28 mouse cellular contexts compared by ENCODE assay signal in the genomic region with DNA sequence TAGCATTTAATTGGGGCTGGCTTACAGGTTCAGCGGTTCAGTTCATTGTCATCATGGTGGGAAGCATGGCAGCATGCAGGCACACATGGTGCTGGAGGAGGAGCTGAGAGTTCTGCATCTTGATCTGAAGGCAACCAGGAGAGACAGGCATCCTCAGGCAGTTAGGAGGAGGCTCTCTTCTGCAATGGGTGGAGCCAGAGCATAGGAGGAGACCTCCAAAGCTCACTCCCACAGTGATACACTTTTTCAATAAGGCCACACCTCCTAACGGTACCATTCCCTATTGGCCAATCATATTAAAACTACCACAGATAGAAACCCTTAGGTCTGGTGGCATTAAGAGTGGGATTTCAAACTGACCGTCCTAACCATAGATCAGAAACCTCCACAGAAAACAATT. TPM values are rescaled to one million over a fixed set of nuclear protein-coding genes. Genes with fewer than 3 reads are reported as not detected.
"Had no signal": no experiment of that assay in that cellular context is flagged by ENCODE, and none has a peak within 500 bp of the region (broad histone marks: within the 10 kb centered on the region; RNA-seq: fewer than 3 reads in every experiment).

No protein-coding gene starts in this region.

- H3K4me1 ChIP-seq: heart, embryonic 10.5 days; heart, embryonic 12.5 days; hindbrain, embryonic 10.5 days; hindbrain, embryonic 12.5 days; intestine, embryonic 15.5 days; limb, embryonic 10.5 days; limb, embryonic 12.5 days had no signal

- H3K9me3 ChIP-seq: heart, embryonic 10.5 days; heart, embryonic 12.5 days; hindbrain, embryonic 10.5 days; hindbrain, embryonic 12.5 days; intestine, embryonic 15.5 days; limb, embryonic 10.5 days; limb, embryonic 12.5 days had no signal

- H3K27me3 ChIP-seq: heart, embryonic 12.5 days; hindbrain, embryonic 12.5 days; intestine, embryonic 15.5 days; limb, embryonic 12.5 days had no signal

- H3K4me2 ChIP-seq: heart, embryonic 12.5 days; hindbrain, embryonic 12.5 days; hindbrain, embryonic 14.5 days; intestine, embryonic 15.5 days; limb, embryonic 12.5 days had no signal

- H3K4me3 ChIP-seq: gastrocnemius, adult 2 months; heart, embryonic 10.5 days; heart, embryonic 12.5 days; hindbrain, embryonic 10.5 days; hindbrain, embryonic 12.5 days; intestine, embryonic 15.5 days; layer of hippocampus, adult 2 months; left cerebral cortex, adult 2 months; limb, embryonic 10.5 days; limb, embryonic 12.5 days had no signal

- DNase-seq: gastrocnemius, adult 2 months; gastrocnemius, postnatal 10 days; gastrocnemius, postnatal 25 days; heart, adult 18-20 months; heart, postnatal 10 days; heart, postnatal 4 days; kidney, adult 18-20 months; kidney, adult 8-10 months; kidney, postnatal 10 days; kidney, postnatal 25 days; kidney, postnatal 4 days had no signal

- ATAC-seq: forebrain, embryonic 16.5 days; hindbrain, embryonic 16.5 days; inflammation-experienced regulatory T-cells, adult 6 months; intestine, embryonic 15.5 days; intestine, postnatal 0 days had no signal

- H3K36me3 ChIP-seq: heart, embryonic 10.5 days; hindbrain, embryonic 10.5 days; hindbrain, embryonic 12.5 days; intestine, embryonic 15.5 days; limb, embryonic 10.5 days; limb, embryonic 12.5 days had no signal

- H3K27ac ChIP-seq: gastrocnemius, adult 2 months; heart, embryonic 10.5 days; hindbrain, embryonic 10.5 days; hindbrain, embryonic 12.5 days; hindbrain, embryonic 14.5 days; intestine, embryonic 15.5 days; layer of hippocampus, adult 2 months; left cerebral cortex, adult 2 months; limb, embryonic 10.5 days; limb, embryonic 12.5 days had no signal

- H3K9ac ChIP-seq: heart, embryonic 12.5 days; hindbrain, embryonic 12.5 days; hindbrain, embryonic 14.5 days; intestine, embryonic 15.5 days; limb, embryonic 12.5 days had no signal

RNA-seq across cellular contexts. Expression of a gene that starts 29.1 kb away (rescaled TPM):
- polyA plus RNA-seq: heart, embryonic 14.5 days; inflammation-experienced regulatory T-cells, adult 6 months; kidney, embryonic 14.5 days; kidney, embryonic 16.5 days had no signal
